Mouse (Mus musculus): ENCODE data around the gene Dpy19l3. TPM values are rescaled to one million over a fixed set of nuclear protein-coding genes. Genes with fewer than 3 reads are reported as not detected.

Dpy19l3 gene
- polyA plus RNA-seq (2015; fragmentation: Nextera tagmentation; extraction: Ambion mirVana), result 13.1 and 13.8 TPM in 2 replicates

- under 1% methylated on average over 70 of the region's 70 CpGs for WGBS
Measured at GRCm38 (mm10) chr7:35754033-35754885, at the start of gene Dpy19l3. TSS of gene Dpy19l3 (minus strand) at chr7:35754454.

GRCm38 (mm10) chr7:35802906-35803595 is 48.8 kb upstream of the Dpy19l3 start, which contains the start of gene Zfp507:
TSS of gene Zfp507 (minus strand) at chr7:35803003.
- H3K4me2 ChIP-seq, result peak within 1 kb of the TSS; percentile 82
- peak; percentile 95 for ATAC-seq (replicated peaks; ENCODE audit: insufficient number of reproducible peaks, insufficient read depth, low FRiP score, low read depth)
- WGBS, result 21% methylated on average over 23 of the region's 26 CpGs

More at GRCm38 (mm10) chr7:35754033-35754885, at the start of gene Dpy19l3:
- Histone ChIP-seq H3K4me3 (peak within 1 kb of the TSS; percentile 87), H3K4me2 (peak within 1 kb of the TSS; percentile 100), H3K9ac (peak within 1 kb of the TSS; percentile 74), H3K27ac (peak within 1 kb of the TSS; percentile 56), H3K36me3 (no peaks in the 10 kb centered on the region), H3K4me1 (replicated peaks) (peaks cover 13% of the 10 kb centered on the region), H3K9me3 (replicated peaks) (no peaks in the 10 kb centered on the region), H3K27me3 (0 out of 2 replicates have a peak, but pooled peaks cover 5% of the 10 kb centered on the region)
- ATAC-seq (replicated peaks; ENCODE audit: insufficient number of reproducible peaks, insufficient read depth, low FRiP score, low read depth), result peak; percentile 94

GRCm38 (mm10) chr7:35802201-35802905 is 48.1 kb upstream of the Dpy19l3 start:
- H3K9me3 ChIP-seq (replicated peaks), result no peaks in the 10 kb centered on the region
- H3K36me3 ChIP-seq, result peaks cover 32% of the 10 kb centered on the region
- peak overlapping the region; percentile 96 for H3K4me3 ChIP-seq
- H3K4me2 ChIP-seq, result peak overlapping the region; percentile 82
- no peaks in the 10 kb centered on the region for H3K27me3 ChIP-seq
- H3K4me1 ChIP-seq (replicated peaks), result peaks cover 6% of the 10 kb centered on the region; the same call in 1 of the 2 replicates
- WGBS, result under 1% methylated on average over 45 of the region's 49 CpGs
- peak overlapping the region; percentile 84 for H3K27ac ChIP-seq
- H3K9ac ChIP-seq, result peak overlapping the region; percentile 97
- peak; percentile 85 for ATAC-seq (replicated peaks; ENCODE audit: insufficient number of reproducible peaks, insufficient read depth, low FRiP score, low read depth)

More at GRCm38 (mm10) chr7:35802906-35803595, 48.8 kb upstream of the Dpy19l3 start, which contains the start of gene Zfp507:
- Histone ChIP-seq H3K27me3 (no peaks in the 10 kb centered on the region), H3K9me3 (replicated peaks) (no peaks in the 10 kb centered on the region), H3K36me3 (peaks cover 27% of the 10 kb centered on the region), H3K9ac (peak within 1 kb of the TSS; percentile 97), H3K4me1 (replicated peaks) (peaks cover 6% of the 10 kb centered on the region; the same call in 1 of the 2 replicates), H3K27ac (peak within 1 kb of the TSS; percentile 84), H3K4me3 (peak within 1 kb of the TSS; percentile 96)

- H3K4me3 ChIP-seq, result no peak overlapping the region
- peaks cover 11% of the 10 kb centered on the region for H3K4me1 ChIP-seq (replicated peaks)
- peak overlapping the region; percentile 60 for H3K27ac ChIP-seq
- WGBS, result 48% methylated on average over 7 of the region's 7 CpGs
- H3K9ac ChIP-seq, result no peak overlapping the region
- peaks cover 77% of the 10 kb centered on the region for H3K36me3 ChIP-seq
- H3K27me3 ChIP-seq, result no peaks in the 10 kb centered on the region
- ATAC-seq (replicated peaks; ENCODE audit: insufficient number of reproducible peaks, insufficient read depth, low FRiP score, low read depth), result 0 out of 2 replicates have a peak, but pooled peaks have one; percentile 43
- no peak overlapping the region for H3K4me2 ChIP-seq
- H3K9me3 ChIP-seq (replicated peaks), result no peaks in the 10 kb centered on the region
Measured at GRCm38 (mm10) chr7:35796123-35796522, 41.9 kb upstream of the Dpy19l3 start.

GRCm38 (mm10) chr7:35794145-35794664 is 40.0 kb upstream of the Dpy19l3 start:
- H3K27ac ChIP-seq, result no peak overlapping the region
- no peaks in the 10 kb centered on the region for H3K9me3 ChIP-seq (replicated peaks)
- peaks cover 80% of the 10 kb centered on the region for H3K36me3 ChIP-seq
- H3K4me1 ChIP-seq (replicated peaks), result peaks cover 9% of the 10 kb centered on the region
- no peaks in the 10 kb centered on the region for H3K27me3 ChIP-seq
- 63% methylated on average over 12 of the region's 12 CpGs for WGBS
- H3K4me2 ChIP-seq, result no peak overlapping the region
- no peak overlapping the region for H3K4me3 ChIP-seq
- no peak for ATAC-seq (replicated peaks; ENCODE audit: insufficient number of reproducible peaks, insufficient read depth, low FRiP score, low read depth)
- no peak overlapping the region for H3K9ac ChIP-seq

- no peak overlapping the region for H3K27ac ChIP-seq
- H3K36me3 ChIP-seq, result peaks cover 79% of the 10 kb centered on the region
- no peaks in the 10 kb centered on the region for H3K27me3 ChIP-seq
- no peak overlapping the region for H3K4me2 ChIP-seq
- 81% methylated on average over 12 of the region's 12 CpGs for WGBS
- no peaks in the 10 kb centered on the region for H3K9me3 ChIP-seq (replicated peaks)
- no peak overlapping the region for H3K9ac ChIP-seq
- ATAC-seq (replicated peaks; ENCODE audit: insufficient number of reproducible peaks, insufficient read depth, low FRiP score, low read depth), result no peak
- H3K4me1 ChIP-seq (replicated peaks), result peaks cover 9% of the 10 kb centered on the region
- H3K4me3 ChIP-seq, result no peak overlapping the region
Measured at GRCm38 (mm10) chr7:35792150-35792848, 38.0 kb upstream of the Dpy19l3 start.

GRCm38 (mm10) chr7:35790926-35791325 is 36.7 kb upstream of the Dpy19l3 start:
- H3K4me1 ChIP-seq (replicated peaks), result no peaks in the 10 kb centered on the region
- WGBS, result 75% methylated on average over 8 of the region's 8 CpGs
- H3K27me3 ChIP-seq, result no peaks in the 10 kb centered on the region
- H3K9me3 ChIP-seq (replicated peaks), result no peaks in the 10 kb centered on the region
- ATAC-seq (replicated peaks; ENCODE audit: insufficient number of reproducible peaks, insufficient read depth, low FRiP score, low read depth), result no peak
- no peak overlapping the region for H3K4me3 ChIP-seq
- peaks cover 90% of the 10 kb centered on the region for H3K36me3 ChIP-seq
- no peak overlapping the region for H3K27ac ChIP-seq
- no peak overlapping the region for H3K9ac ChIP-seq
- no peak overlapping the region for H3K4me2 ChIP-seq

GRCm38 (mm10) chr7:35790201-35790600 is 35.9 kb upstream of the Dpy19l3 start:
- H3K4me1 ChIP-seq (replicated peaks), result no peaks in the 10 kb centered on the region
- peaks cover 90% of the 10 kb centered on the region for H3K36me3 ChIP-seq
- no peaks in the 10 kb centered on the region for H3K9me3 ChIP-seq (replicated peaks)
- H3K27ac ChIP-seq, result no peak overlapping the region
- 88% methylated on average over 8 of the region's 8 CpGs for WGBS
- H3K4me3 ChIP-seq, result no peak overlapping the region
- H3K27me3 ChIP-seq, result no peaks in the 10 kb centered on the region
- ATAC-seq (replicated peaks; ENCODE audit: insufficient number of reproducible peaks, insufficient read depth, low FRiP score, low read depth), result no peak
- H3K9ac ChIP-seq, result no peak overlapping the region
- H3K4me2 ChIP-seq, result no peak overlapping the region

- Histone ChIP-seq H3K9ac (no peak overlapping the region), H3K4me1 (replicated peaks) (no peaks in the 10 kb centered on the region), H3K4me3 (no peak overlapping the region), H3K4me2 (no peak overlapping the region), H3K36me3 (peaks cover 60% of the 10 kb centered on the region), H3K9me3 (replicated peaks) (no peaks in the 10 kb centered on the region), H3K27me3 (no peaks in the 10 kb centered on the region), H3K27ac (no peak overlapping the region)
- ATAC-seq (replicated peaks; ENCODE audit: insufficient number of reproducible peaks, insufficient read depth, low FRiP score, low read depth), result no peak
- WGBS, result 78% methylated on average over 4 of the region's 4 CpGs
Measured at GRCm38 (mm10) chr7:35785579-35785978, 31.3 kb upstream of the Dpy19l3 start.

GRCm38 (mm10) chr7:35782252-35782651 is 28.0 kb upstream of the Dpy19l3 start:
- H3K4me3 ChIP-seq, result no peak overlapping the region
- no peaks in the 10 kb centered on the region for H3K4me1 ChIP-seq (replicated peaks)
- H3K9me3 ChIP-seq (replicated peaks), result no peaks in the 10 kb centered on the region
- no peak overlapping the region for H3K27ac ChIP-seq
- H3K9ac ChIP-seq, result no peak overlapping the region
- no peak overlapping the region for H3K4me2 ChIP-seq
- peaks cover 47% of the 10 kb centered on the region for H3K36me3 ChIP-seq
- no peaks in the 10 kb centered on the region for H3K27me3 ChIP-seq
- no peak for ATAC-seq (replicated peaks; ENCODE audit: insufficient number of reproducible peaks, insufficient read depth, low FRiP score, low read depth)

All from heart, embryonic 15.5 days (tissue).